Mouse (Mus musculus) gastrocnemius, postnatal 25 days (tissue): ENCODE results near the gene Gltpd2. TPM values are rescaled to one million over a fixed set of nuclear protein-coding genes. Genes with fewer than 3 reads are reported as not detected.
"Not testable (repeated sequence)": the region's sequence is repeated elsewhere in the genome, so short reads cannot be mapped to it uniquely, and the experiment has no call there.

ENCODE experiments used
- DNase-seq: peaks from one replicate; pipeline ENCODE4 v3.0.0; 2022
- long read RNA-seq, 2 experiments: library from polyadenylated mRNA; stranded (forward); transcript quantifications; one replicate each; pipeline ENCODE4 v2.0.0; 2021
- total RNA-seq, 2 experiments: library from RNA; stranded (reverse); gene quantifications; 1 replicate in 1 of 2; 2 replicates in 1 of 2; pipeline ENCODE4 v1.2.3; 2021

Gene Gltpd2
- total RNA-seq = not detected
- long read RNA-seq, experiment 1 = 0 reads
- long read RNA-seq, experiment 2 = 0 reads

- no peak for DNase-seq
These were observed at the start of gene Gltpd2 for GRCm38 (mm10) chr11:70518923-70519322. Gltpd2 (plus strand) TSS chr11:70519196.

- no peak for DNase-seq
These were observed 49.2 kb upstream of the Gltpd2 start for GRCm38 (mm10) chr11:70469764-70470163.

- DNase-seq = no peak
These were observed 46.3 kb upstream of the Gltpd2 start for GRCm38 (mm10) chr11:70472716-70473115.

DNA sequence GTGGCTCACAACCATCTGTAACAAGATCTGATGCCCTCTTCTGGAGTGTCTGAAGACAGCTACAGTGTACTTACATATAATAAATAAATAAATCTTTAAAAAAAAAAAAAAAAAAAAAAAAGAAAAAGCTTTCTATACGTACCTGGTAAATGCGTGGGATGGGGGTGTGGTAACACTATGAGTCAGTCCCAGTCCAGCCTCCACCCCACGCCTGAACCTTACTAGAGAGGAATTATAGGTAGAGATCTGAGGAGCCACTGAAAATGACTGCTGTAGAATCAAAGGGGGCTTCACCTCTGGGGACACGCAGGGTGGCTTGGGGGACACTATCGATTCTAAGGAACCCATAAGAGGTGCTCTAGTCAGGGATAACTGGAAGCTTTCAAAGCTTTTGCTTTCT lies 45.7 kb upstream of the Gltpd2 start:
- not testable (repeated sequence) for DNase-seq

DNA sequence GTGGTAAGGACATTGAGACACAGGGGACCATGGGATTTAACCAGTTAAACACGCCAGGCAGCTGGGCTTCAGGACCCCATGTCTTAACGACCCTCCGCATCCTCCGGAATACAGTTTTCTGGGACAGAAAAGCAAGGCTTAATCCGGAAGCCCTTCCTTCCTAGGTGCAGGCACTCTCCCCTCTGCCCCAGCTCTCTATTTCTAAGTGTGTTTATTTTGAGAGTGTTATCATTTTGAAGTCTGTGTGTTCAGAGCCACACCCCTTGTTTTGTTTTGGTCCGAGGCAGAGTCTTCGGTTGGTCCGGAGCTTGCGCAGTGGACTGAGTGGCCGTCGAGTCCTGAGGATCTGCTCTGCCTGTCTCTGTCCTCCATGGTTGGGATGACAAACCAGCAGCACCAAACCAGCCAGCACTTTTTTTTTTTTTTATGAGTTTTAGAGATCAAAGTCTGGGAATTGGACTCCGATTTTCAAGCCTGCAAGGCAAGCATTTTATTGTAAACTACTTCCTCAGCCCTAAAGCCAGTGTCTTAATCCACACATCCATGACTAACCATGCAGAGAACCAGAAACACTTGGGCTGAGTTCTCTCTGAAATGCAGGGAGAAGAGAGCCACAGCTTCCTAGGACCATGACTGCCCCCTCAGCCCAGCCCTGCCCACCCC lies 44.0 kb upstream of the Gltpd2 start:
- DNase-seq = no peak

DNA sequence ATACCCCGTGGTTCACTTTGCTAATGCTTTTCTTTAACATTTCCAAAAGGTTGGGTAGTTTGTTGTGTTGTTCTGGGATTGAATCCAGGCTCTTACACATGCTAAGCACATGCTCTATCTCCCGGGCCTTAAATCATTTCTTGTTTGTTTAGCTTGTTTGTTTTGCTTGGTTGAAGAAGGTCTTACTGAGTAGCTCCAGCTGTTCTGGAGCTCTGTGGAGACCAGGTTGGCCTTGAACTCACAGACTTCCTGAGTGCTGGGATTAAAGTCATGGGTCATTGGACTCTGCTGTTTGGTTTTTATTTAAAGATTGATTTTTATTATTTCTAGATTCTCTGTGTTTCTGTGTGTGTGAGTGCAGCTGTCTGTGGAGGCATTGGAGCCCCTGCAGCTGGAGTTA lies 33.5 kb upstream of the Gltpd2 start:
- DNase-seq = no peak

- DNase-seq = peak; percentile 13
These were observed 31.2 kb upstream of the Gltpd2 start for GRCm38 (mm10) chr11:70487816-70488215.

DNA sequence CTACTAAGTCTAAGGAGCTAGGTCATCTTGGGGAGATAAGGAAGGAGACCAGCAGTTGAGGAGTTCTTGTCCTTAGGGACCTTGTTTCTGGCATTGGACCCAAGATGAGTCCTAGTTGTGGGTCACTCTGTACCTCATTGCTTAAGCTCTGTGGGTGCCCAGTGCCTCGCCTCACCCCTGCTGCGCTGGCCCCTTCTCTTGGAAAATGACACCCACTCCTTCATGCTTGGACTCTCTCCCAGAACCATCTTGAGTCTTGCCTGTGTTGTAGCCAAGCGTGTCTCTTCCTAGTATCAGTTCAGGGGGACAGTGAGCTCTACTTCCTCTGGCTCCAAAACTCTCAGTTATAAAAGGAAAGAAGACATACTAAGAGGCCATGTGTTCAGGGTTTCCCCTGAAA lies 29.9 kb upstream of the Gltpd2 start:
- peak; percentile 67 for DNase-seq

- DNase-seq = no peak
These were observed 29.3 kb upstream of the Gltpd2 start for GRCm38 (mm10) chr11:70489684-70490083.

DNA sequence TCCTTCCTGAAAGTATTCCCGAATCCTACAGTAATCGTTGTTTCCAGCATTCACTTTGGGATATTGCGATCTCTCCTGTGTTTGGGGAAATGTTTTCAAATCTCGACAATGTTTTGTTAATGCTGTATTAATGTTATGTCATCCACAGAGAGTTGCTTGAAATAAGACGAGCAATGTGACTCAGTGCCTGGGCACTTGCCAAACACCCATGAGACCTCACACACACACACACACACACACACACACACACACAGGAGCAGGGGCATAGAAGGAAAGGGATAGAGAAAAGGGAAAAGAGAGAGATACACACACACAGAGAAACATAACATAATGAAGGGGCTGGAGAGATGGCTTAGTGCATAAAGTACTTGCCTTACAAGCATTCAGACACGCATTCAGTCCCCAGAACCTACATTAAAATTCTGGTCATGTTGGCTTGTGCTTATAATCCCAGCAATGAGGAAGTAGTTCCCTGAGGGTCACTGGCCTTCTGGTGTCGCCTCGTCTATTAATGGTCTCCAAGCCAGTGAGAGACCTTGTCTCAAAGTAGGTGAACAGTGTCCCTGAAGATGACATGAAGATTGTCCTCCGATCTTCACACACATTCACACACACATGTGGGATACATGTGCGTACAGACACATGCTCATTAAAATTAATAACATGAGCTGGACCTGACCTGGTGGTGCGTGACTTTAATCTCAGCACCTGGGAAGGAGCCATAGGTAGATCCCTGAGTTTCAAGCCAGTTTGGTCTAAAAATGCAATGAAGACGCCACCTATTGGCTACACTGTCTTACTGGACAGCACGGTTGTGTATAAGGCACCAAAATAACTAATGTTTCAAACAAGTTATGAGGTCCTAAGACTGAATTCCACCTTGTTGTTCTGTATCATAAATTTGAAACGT lies 19.2 kb upstream of the Gltpd2 start:
- DNase-seq = no peak

DNA sequence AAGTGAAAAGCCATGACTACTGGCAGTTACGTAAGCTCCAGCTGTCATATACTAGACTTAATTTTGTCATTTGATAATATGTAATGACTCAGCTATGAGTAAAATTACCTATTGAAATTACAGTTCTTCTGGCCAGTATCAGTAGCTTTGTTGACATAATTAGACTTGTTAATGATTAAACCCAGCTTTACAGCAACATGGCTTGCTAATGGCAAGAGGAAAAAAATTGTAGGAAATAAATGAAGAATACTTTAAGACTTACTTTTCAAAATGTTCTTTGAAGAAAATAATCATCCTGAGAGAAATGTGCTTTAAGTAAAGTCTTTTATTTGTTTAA lies 18.6 kb upstream of the Gltpd2 start:
- DNase-seq = no peak

- no peak for DNase-seq
These were observed 17.0 kb upstream of the Gltpd2 start for GRCm38 (mm10) chr11:70502018-70502417.

DNA sequence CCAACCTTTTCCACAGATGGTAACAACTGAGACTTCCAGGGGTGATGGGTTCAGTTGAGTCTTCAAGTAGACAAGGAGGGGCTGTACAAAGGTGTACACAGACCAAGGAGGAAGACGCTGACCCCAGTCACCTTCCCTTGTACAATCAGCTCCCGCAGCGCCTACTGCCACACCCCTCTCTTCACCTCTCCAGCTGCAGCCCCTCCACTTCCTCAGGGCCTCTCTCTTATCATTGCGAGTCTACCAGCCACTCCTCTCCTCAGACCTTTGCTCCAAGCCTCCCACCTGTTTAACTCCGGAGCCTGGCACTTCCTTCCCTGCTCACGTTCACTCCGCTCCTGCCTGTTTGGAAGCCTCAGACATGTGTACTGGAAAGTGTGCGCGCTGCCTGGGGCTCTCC lies 14.0 kb upstream of the Gltpd2 start, which contains the start of gene Tm4sf5:
Gene Tm4sf5, plus strand, starts transcription at position 275 of the 400 bp plus-strand sequence.
- no peak for DNase-seq

DNA sequence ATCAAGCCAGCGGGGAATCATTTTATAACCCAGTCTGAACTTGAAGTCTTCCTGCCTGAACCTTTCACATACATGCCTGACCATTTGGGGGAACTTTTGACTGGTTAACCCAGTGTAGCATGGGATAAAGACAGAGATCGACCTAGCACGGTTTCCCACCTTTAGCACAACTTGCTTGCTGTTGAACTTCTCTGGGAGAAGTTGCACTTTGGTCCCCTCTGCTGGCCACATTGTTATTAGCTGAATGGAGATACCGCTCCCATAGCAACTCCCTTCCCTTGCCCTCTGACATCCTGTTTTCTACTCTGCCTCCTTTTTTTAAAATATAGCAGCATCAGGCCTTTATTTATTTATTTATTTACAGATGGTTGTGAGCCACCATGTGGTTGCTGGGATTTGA lies 12.6 kb upstream of the Gltpd2 start:
- DNase-seq = peak; percentile 45

DNA sequence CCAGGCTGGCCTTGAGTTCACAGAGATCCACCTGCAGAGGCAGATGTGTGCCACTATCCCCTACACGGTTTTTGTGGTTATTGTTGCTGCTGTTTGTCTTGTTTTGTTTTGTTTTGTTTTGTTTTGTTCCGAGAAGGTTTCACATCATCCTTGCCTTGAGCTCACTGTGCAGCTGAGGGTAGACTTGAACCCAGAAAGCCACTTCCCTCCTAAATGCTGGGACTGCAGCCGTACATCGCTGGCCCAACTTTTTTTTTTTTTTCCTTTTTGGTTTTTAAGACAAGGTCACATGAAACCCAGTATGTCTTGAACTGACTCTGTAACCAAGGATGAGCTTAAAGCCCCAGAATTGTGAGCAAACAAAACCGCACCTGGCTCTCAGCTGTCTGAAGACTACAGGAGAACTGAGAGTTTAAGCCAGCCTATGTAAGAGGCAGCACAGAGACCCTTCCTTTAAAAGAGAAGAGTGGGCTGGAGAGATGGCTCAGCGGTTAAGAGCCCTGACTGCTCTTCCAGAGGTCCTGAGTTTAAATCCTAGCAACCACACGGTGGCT lies 12.0 kb upstream of the Gltpd2 start:
- no peak for DNase-seq

GRCm38 (mm10) chr11:70509753-70510564 lies 9.0 kb upstream of the Gltpd2 start:
- no peak for DNase-seq

GRCm38 (mm10) chr11:70511242-70511641 lies 7.8 kb upstream of the Gltpd2 start:
- DNase-seq = no peak

GRCm38 (mm10) chr11:70511825-70512224 lies 7.2 kb upstream of the Gltpd2 start:
- DNase-seq = no peak

- no peak for DNase-seq
These were observed 6.2 kb upstream of the Gltpd2 start for GRCm38 (mm10) chr11:70512709-70513342.

GRCm38 (mm10) chr11:70513520-70513919 lies 5.5 kb upstream of the Gltpd2 start:
- peak; percentile 49 for DNase-seq

DNA sequence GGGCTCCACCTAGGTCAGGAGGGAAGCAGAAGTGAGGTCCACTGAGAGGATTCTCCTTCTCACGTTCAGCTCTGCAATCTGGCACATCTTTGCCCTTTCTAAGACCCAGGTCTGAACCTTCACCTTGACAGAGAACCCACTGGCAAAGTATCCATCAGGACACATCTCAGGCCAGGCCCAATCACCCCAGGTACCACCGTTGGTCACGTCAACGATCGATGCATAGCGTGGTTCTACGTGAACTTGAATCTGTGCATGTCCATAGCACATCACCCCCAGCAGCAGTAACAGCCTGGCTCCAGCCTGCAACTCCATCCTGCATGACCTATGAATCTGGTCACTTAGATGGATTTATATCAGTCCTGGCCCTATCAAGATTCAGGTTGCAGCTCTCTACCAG lies 4.7 kb upstream of the Gltpd2 start, which contains the start of gene Vmo1:
Gene Vmo1, minus strand, starts transcription at position 329 of the 400 bp plus-strand sequence.
- DNase-seq = no peak

DNA sequence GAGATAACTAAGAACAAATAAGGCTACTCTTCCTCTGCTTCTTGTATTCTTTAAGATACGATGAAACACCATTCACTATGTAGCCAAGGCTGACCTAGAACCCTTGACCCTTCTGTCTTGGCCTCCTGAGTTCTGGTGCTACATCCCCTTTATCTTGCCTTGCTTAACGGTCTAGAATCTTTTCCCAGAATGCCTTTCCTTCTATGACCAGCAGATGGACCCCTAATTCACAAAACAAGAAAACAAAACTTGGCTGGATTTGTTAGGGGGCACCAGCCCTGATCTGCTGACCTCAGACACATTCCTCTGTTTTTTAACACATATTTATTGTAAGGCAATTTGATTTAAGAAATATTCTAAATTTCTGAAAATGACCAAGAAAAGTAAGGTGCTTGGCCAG lies 2.6 kb upstream of the Gltpd2 start:
- DNase-seq = no peak
